Mouse (Mus musculus): Measurements from ENCODE around the gene Ccdc152. TPM values are rescaled to one million over a fixed set of nuclear protein-coding genes. Genes with fewer than 3 reads are reported as not detected.

Gene Ccdc152
- total RNA-seq, 2 experiments from 2014 or later: not detected

Other genes with a start within 250 kb of the Ccdc152 start
- gene Selenop, start 35.0 kb downstream of the Ccdc152 start, total RNA-seq (2021): 100 to 1,000 TPM in 1 of 2 experiments, 10 to 100 TPM in 1; 96.8 to 141 TPM